Mouse (Mus musculus) thymus, adult 2 months (tissue): ENCODE results near the gene Acadm. TPM values are rescaled to one million over a fixed set of nuclear protein-coding genes. Genes with fewer than 3 reads are reported as not detected.

Source experiments
- DNase-seq: peaks from one replicate; pipeline ENCODE4 v3.0.0; 2021
- H3K27ac ChIP-seq: fragments of 200-500 bp; 2 replicates; pipeline ENCODE4 v1.5.1; 2012; ENCODE audit warnings: low read length, control low read depth; ENCODE audit not compliant: control insufficient read depth, insufficient read depth
- H3K27me3 ChIP-seq: fragments of 200-500 bp; 2 replicates; pipeline ENCODE4 v1.6.1; 2012; ENCODE audit warnings: mild to moderate bottlenecking, low read length, moderate library complexity, mixed read lengths; ENCODE audit not compliant: control insufficient read depth, insufficient read depth
- H3K36me3 ChIP-seq: fragments of 200-500 bp; 2 replicates; pipeline ENCODE4 v1.6.1; 2012; ENCODE audit warnings: mild to moderate bottlenecking, low read length, moderate library complexity; ENCODE audit not compliant: control insufficient read depth, insufficient read depth
- H3K4me1 ChIP-seq: fragments of 200-500 bp; replicated peaks from 2 replicates; pipeline ENCODE4 v1.6.1; 2012; ENCODE audit warnings: low read length; ENCODE audit not compliant: control insufficient read depth, insufficient read depth
- H3K4me3 ChIP-seq: fragments of 200-500 bp; 2 replicates; pipeline ENCODE4 v1.5.1; 2012; ENCODE audit warnings: mild to moderate bottlenecking, low read length, control low read depth, moderate library complexity; ENCODE audit not compliant: control insufficient read depth, insufficient read depth
- CTCF ChIP-seq: fragments of 200-500 bp; IDR thresholded peaks from 2 replicates; pipeline ENCODE4 v1.5.1; 2012; ENCODE audit warnings: mild to moderate bottlenecking, control low read depth, low read length, moderate library complexity, borderline replicate concordance; ENCODE audit not compliant: control insufficient read depth, poor library complexity, insufficient read depth; ENCODE audit errors: extremely low read depth
- POLR2A ChIP-seq: fragments of 200-500 bp; IDR thresholded peaks from 2 replicates; pipeline ENCODE4 v1.6.1; 2012; ENCODE audit warnings: mild to moderate bottlenecking, low read length, control low read depth, moderate library complexity; ENCODE audit not compliant: control insufficient read depth, poor library complexity, insufficient read depth; ENCODE audit errors: extremely low read depth
- WGBS: fragments of 180-500 bp; shearing (Covaris S2); methylation state at CpG from one replicate; pipeline ENCODE4 v1.1.7; 2018; 5-methylcytosine and 5-hydroxymethylcytosine counted together
- polyA plus RNA-seq: library from polyadenylated mRNA; depleted of rRNA; stranded (reverse); fragments of >200 nt; gene quantifications from 2 replicates; pipeline ENCODE4 v1.2.3, GENCODE M21; 2012

Gene Acadm
- polyA plus RNA-seq, 1 experiment: 69.1 TPM

- WGBS: 61% methylated on average over 12 of the region's 12 CpGs
- Histone ChIP-seq H3K27me3 (no peaks in the 10 kb centered on the region), H3K27ac (no peak overlapping the region), H3K36me3 (peaks cover 2% of the 10 kb centered on the region), H3K4me1 (0 out of 2 replicates have a peak, but pooled peaks cover 7% of the 10 kb centered on the region), H3K4me3 (no peak overlapping the region)
- no peak for DNase-seq
- TF ChIP-seq POLR2A: no peak
- TF ChIP-seq CTCF: no peak
Observed at GRCm38 (mm10) chr3:153943003-153943640, 1.3 kb downstream of the Acadm start.

GRCm38 (mm10) chr3:153941613-153942012, 2.8 kb downstream of the Acadm start:
- H3K4me1 ChIP-seq: 0 out of 2 replicates have a peak, but pooled peaks cover 7% of the 10 kb centered on the region
- no peak overlapping the region for H3K27ac ChIP-seq
- TF ChIP-seq CTCF (no peak), POLR2A (no peak)
- H3K27me3 ChIP-seq: no peaks in the 10 kb centered on the region
- no peak overlapping the region for H3K4me3 ChIP-seq
- DNase-seq: no peak
- WGBS: 98% methylated on average over 13 of the region's 13 CpGs
- peaks cover 17% of the 10 kb centered on the region for H3K36me3 ChIP-seq

- H3K36me3 ChIP-seq: peaks cover 26% of the 10 kb centered on the region
- no peak for DNase-seq
- H3K27me3 ChIP-seq: no peaks in the 10 kb centered on the region
- H3K4me3 ChIP-seq: no peak overlapping the region
- WGBS: 96% methylated on average over 9 of the region's 9 CpGs
- H3K27ac ChIP-seq: no peak overlapping the region
- TF ChIP-seq POLR2A (no peak), CTCF (no peak)
- H3K4me1 ChIP-seq: 0 out of 2 replicates have a peak, but pooled peaks cover 7% of the 10 kb centered on the region
Observed at GRCm38 (mm10) chr3:153940486-153940885, 3.9 kb downstream of the Acadm start.

- 97% methylated on average over 8 of the region's 8 CpGs for WGBS
- no peak overlapping the region for H3K27ac ChIP-seq
- 0 out of 2 replicates have a peak, but pooled peaks cover 7% of the 10 kb centered on the region for H3K4me1 ChIP-seq
- no peaks in the 10 kb centered on the region for H3K27me3 ChIP-seq
- H3K36me3 ChIP-seq: peaks cover 27% of the 10 kb centered on the region
- H3K4me3 ChIP-seq: no peak overlapping the region
- DNase-seq: no peak
- TF ChIP-seq POLR2A (no peak), CTCF (no peak)
Observed at GRCm38 (mm10) chr3:153940021-153940420, 4.4 kb downstream of the Acadm start.

GRCm38 (mm10) chr3:153937116-153937810, 7.2 kb downstream of the Acadm start:
- TF ChIP-seq POLR2A (no peak), CTCF (no peak)
- H3K4me1 ChIP-seq: no peaks in the 10 kb centered on the region
- WGBS: 98% methylated on average over 17 of the region's 17 CpGs
- no peak for DNase-seq
- H3K4me3 ChIP-seq: no peak overlapping the region
- H3K27ac ChIP-seq: no peak overlapping the region
- peaks cover 45% of the 10 kb centered on the region for H3K36me3 ChIP-seq
- no peaks in the 10 kb centered on the region for H3K27me3 ChIP-seq

- WGBS: 91% methylated on average over 9 of the region's 9 CpGs
- no peak overlapping the region for H3K27ac ChIP-seq
- H3K27me3 ChIP-seq: no peaks in the 10 kb centered on the region
- peaks cover 50% of the 10 kb centered on the region for H3K36me3 ChIP-seq
- no peak overlapping the region for H3K4me3 ChIP-seq
- TF ChIP-seq CTCF: no peak
- TF ChIP-seq POLR2A: no peak
- H3K4me1 ChIP-seq: no peaks in the 10 kb centered on the region
- DNase-seq: no peak
Observed at GRCm38 (mm10) chr3:153935878-153936277, 8.6 kb downstream of the Acadm start.
